11 mouse cellular contexts compared by ENCODE assay signal in the genomic region with DNA sequence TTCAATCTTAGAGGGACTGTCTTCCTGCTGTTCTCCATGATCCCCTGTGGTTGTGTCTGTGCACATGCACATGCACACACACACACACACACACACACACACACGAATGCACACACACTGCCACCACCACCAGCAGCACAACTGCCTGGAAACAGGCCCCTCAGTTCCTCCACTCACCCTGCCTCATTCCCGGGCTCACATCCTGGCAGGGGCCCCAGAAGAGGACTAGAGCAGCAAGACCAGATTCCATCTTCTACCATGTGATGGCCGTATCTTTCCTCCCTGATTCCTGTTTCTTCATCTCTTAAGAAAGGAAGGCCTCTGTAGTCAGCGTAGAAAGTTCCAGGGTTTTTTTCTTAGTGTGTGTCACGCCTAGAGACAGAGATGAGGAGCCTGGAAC. TPM values are rescaled to one million over a fixed set of nuclear protein-coding genes. Genes with fewer than 3 reads are reported as not detected.
DNase-seq lines count a peak whose midpoint lies in the region; ATAC-seq lines count a peak whose summit lies in the region.
"Had no signal": no experiment of that assay in that cellular context is flagged by ENCODE, and none has a peak within 500 bp of the region (broad histone marks: within the 10 kb centered on the region; RNA-seq: fewer than 3 reads in every experiment).

No protein-coding gene starts in this region.

- no peak overlapping the region for H3K4me2 ChIP-seq in kidney, embryonic 16.5 days (replicated peaks; ENCODE audit: low read depth, low read length)
- no peak overlapping the region for H3K4me2 ChIP-seq in limb, embryonic 11.5 days (ENCODE audit: low read depth, severe bottlenecking)

- no peaks in the 10 kb centered on the region for H3K36me3 ChIP-seq in kidney, embryonic 16.5 days (ENCODE audit: insufficient read depth, low read length)
- no peaks in the 10 kb centered on the region for H3K36me3 ChIP-seq in limb, embryonic 11.5 days (ENCODE audit: control insufficient read depth, insufficient read depth, low read length)

- H3K27ac ChIP-seq in kidney, embryonic 16.5 days (ENCODE audit: low read length): peak overlapping the region; percentile 52; the same call in 1 of the 2 replicates
- H3K27ac ChIP-seq in limb, embryonic 11.5 days (replicated peaks; ENCODE audit: low read depth, low read length): 0 out of 2 replicates have a peak overlapping the region, but pooled peaks have one; percentile 18

- no peaks in the 10 kb centered on the region for H3K27me3 ChIP-seq in kidney, embryonic 16.5 days (ENCODE audit: insufficient read depth, low read length)
- H3K27me3 ChIP-seq in limb, embryonic 11.5 days (ENCODE audit: control insufficient read depth, insufficient read depth, low read length): no peaks in the 10 kb centered on the region

- ATAC-seq in kidney, embryonic 16.5 days (ENCODE audit: low FRiP score, low TSS enrichment): no peak
- ATAC-seq in limb, embryonic 11.5 days (ENCODE audit: insufficient number of reproducible peaks, low FRiP score, low TSS enrichment, low read depth): no peak

- WGBS in kidney, embryonic 16.5 days: 62% methylated on average over 5 of the region's 5 CpGs
- 81% methylated on average over 5 of the region's 5 CpGs for WGBS in limb, embryonic 11.5 days

- DNase-seq in gastrocnemius, adult 18-20 months (ENCODE audit: low spot score): peak; percentile 26
- DNase-seq in gastrocnemius, postnatal 4 days (ENCODE audit: low spot score in 2 of 2): no peak
- DNase-seq in kidney, adult 9 months: no peak
- peak; percentile 73 for DNase-seq in NIH3T3 (ENCODE audit: low read depth)
- DNase-seq in limb, embryonic 11.5 days (ENCODE audit: low spot score): no peak
- DNase-seq in right cerebral cortex, postnatal 4 days: no peak
- no peak for DNase-seq in cerebellum, adult 11 months
- DNase-seq: lung, adult 2 months; thymus, adult 18-20 months had no signal

- peaks cover 76% of the 10 kb centered on the region for H3K4me1 ChIP-seq in kidney, embryonic 16.5 days (ENCODE audit: insufficient read depth, low read length)
- peaks cover 8% of the 10 kb centered on the region; the same call in 1 of the 2 replicates for H3K4me1 ChIP-seq in limb, embryonic 11.5 days (ENCODE audit: control insufficient read depth, insufficient read depth, low read length)

- H3K9ac ChIP-seq in kidney, embryonic 16.5 days (replicated peaks; ENCODE audit: low read length): no peak overlapping the region
- no peak overlapping the region for H3K9ac ChIP-seq in limb, embryonic 11.5 days (ENCODE audit: low read length)

- H3K9me3 ChIP-seq in kidney, embryonic 16.5 days (ENCODE audit: low read length): no peaks in the 10 kb centered on the region
- no peaks in the 10 kb centered on the region for H3K9me3 ChIP-seq in limb, embryonic 11.5 days (ENCODE audit: control insufficient read depth, low read length)

- H3K4me3 ChIP-seq in kidney, embryonic 16.5 days (ENCODE audit: low read length): no peak overlapping the region
- H3K4me3 ChIP-seq in limb, embryonic 11.5 days (ENCODE audit: low read depth, low read length): no peak overlapping the region
- H3K4me3 ChIP-seq: erythroblast, embryonic 14.5 days had no signal

RNA-seq across cellular contexts. Expression of gene Gramd4, which starts 22.0 kb away (rescaled TPM):
- total RNA-seq in gastrocnemius, adult 18-20 months (2021): 10 to 100 TPM in 1 of 2 experiments, 1 to 10 TPM in 1; 7.6 to 12.1 TPM
- total RNA-seq in gastrocnemius, postnatal 4 days (2021): 10 to 100 TPM; 11.0 to 12.3 TPM
- polyA plus RNA-seq in kidney, embryonic 16.5 days (2015; fragmentation: Nextera tagmentation; extraction: Ambion mirVana): 12.1 and 14.9 TPM in 2 replicates
- polyA plus RNA-seq in limb, embryonic 11.5 days (2014; fragmentation: Nextera tagmentation; extraction: Ambion mirVana): 8.4 and 9.0 TPM in 2 replicates

RNA-seq across cellular contexts. Expression of gene Celsr1, which starts 45.9 kb away (rescaled TPM):
- under 1 TPM; 0.24 to 0.32 TPM for total RNA-seq in gastrocnemius, adult 18-20 months (2021)
- total RNA-seq in gastrocnemius, postnatal 4 days (2021): 1 to 10 TPM; 1.6 to 1.7 TPM
- polyA plus RNA-seq in kidney, embryonic 16.5 days (2015; fragmentation: Nextera tagmentation; extraction: Ambion mirVana): 3.5 and 3.9 TPM in 2 replicates
- polyA plus RNA-seq in limb, embryonic 11.5 days (2014; fragmentation: Nextera tagmentation; extraction: Ambion mirVana): 1.6 and 1.9 TPM in 2 replicates

Comparison
In these comparisons a context has a peak if more than half of its experiments do, and no peak if none do; other contexts are left out.
1. DNase-seq: peak in gastrocnemius, adult 18-20 months (single experiment) and NIH3T3 (single experiment); none in gastrocnemius, postnatal 4 days (0 of 2), kidney, adult 9 months (single experiment), limb, embryonic 11.5 days (single experiment), right cerebral cortex, postnatal 4 days (single experiment) and cerebellum, adult 11 months (single experiment).